ENCODE assay signal across 31 mouse cellular contexts in genomic region chr16:92779175-92779574, GRCm38 (mm10).
"Had no signal": no experiment of that assay in that cellular context is flagged by ENCODE, and none has a peak within 500 bp of the region (broad histone marks: within the 10 kb centered on the region; RNA-seq: fewer than 3 reads in every experiment).

No protein-coding gene starts in this region.

- ATAC-seq: liver, embryonic 12.5 days; liver, postnatal 0 days; lung, postnatal 0 days; midbrain, embryonic 13.5 days; midbrain, embryonic 15.5 days; midbrain, embryonic 16.5 days had no signal

- H3K27me3 ChIP-seq: limb, embryonic 13.5 days; limb, embryonic 15.5 days; liver, embryonic 12.5 days; liver, embryonic 13.5 days; liver, embryonic 15.5 days; lung, embryonic 15.5 days; midbrain, embryonic 13.5 days; midbrain, embryonic 15.5 days; neural tube, embryonic 12.5 days; neural tube, embryonic 13.5 days had no signal

- H3K36me3 ChIP-seq: limb, embryonic 10.5 days; limb, embryonic 12.5 days; limb, embryonic 13.5 days; limb, embryonic 15.5 days; liver, embryonic 13.5 days; liver, embryonic 15.5 days; lung, embryonic 15.5 days; midbrain, embryonic 10.5 days; midbrain, embryonic 12.5 days; midbrain, embryonic 13.5 days; midbrain, embryonic 15.5 days; neural tube, embryonic 12.5 days; neural tube, embryonic 13.5 days had no signal

- DNase-seq: left cerebral cortex, postnatal 4 days; liver; liver, embryonic 13.5 days; liver, postnatal 0 days; lung, adult 18-20 months; lung, adult 2 months; lung, embryonic 14.5 days; lung, postnatal 10 days; lung, postnatal 14 days; lung, postnatal 36 days; lung, postnatal 4 days; midbrain, embryonic 14.5 days had no signal

- H3K4me1 ChIP-seq: midbrain, embryonic 15.5 days; neural tube, embryonic 12.5 days; neural tube, embryonic 13.5 days had no signal

- H3K4me3 ChIP-seq: limb, embryonic 10.5 days; limb, embryonic 12.5 days; limb, embryonic 13.5 days; limb, embryonic 15.5 days; liver, embryonic 12.5 days; liver, embryonic 13.5 days; liver, embryonic 15.5 days; lung, embryonic 15.5 days; midbrain, embryonic 10.5 days; midbrain, embryonic 12.5 days; midbrain, embryonic 13.5 days; midbrain, embryonic 15.5 days; neural tube, embryonic 12.5 days; neural tube, embryonic 13.5 days had no signal

- H3K4me2 ChIP-seq: limb, embryonic 12.5 days; limb, embryonic 13.5 days; limb, embryonic 15.5 days; liver, embryonic 11.5 days; liver, embryonic 12.5 days; liver, embryonic 13.5 days; liver, embryonic 15.5 days; lung, embryonic 14.5 days; lung, embryonic 15.5 days; midbrain, embryonic 11.5 days; midbrain, embryonic 12.5 days; midbrain, embryonic 13.5 days; midbrain, embryonic 15.5 days; neural tube, embryonic 12.5 days; neural tube, embryonic 13.5 days had no signal

- H3K9me3 ChIP-seq: limb, embryonic 10.5 days; limb, embryonic 12.5 days; limb, embryonic 13.5 days; limb, embryonic 15.5 days; liver, embryonic 12.5 days; liver, embryonic 13.5 days; liver, embryonic 15.5 days; lung, embryonic 15.5 days; midbrain, embryonic 10.5 days; midbrain, embryonic 12.5 days; midbrain, embryonic 13.5 days; midbrain, embryonic 15.5 days; neural tube, embryonic 12.5 days; neural tube, embryonic 13.5 days had no signal

- H3K9ac ChIP-seq: limb, embryonic 12.5 days; limb, embryonic 13.5 days; limb, embryonic 15.5 days; liver, embryonic 12.5 days; liver, embryonic 13.5 days; liver, embryonic 14.5 days; liver, embryonic 15.5 days; liver, postnatal 0 days; lung, embryonic 14.5 days; lung, embryonic 15.5 days; midbrain, embryonic 12.5 days; midbrain, embryonic 13.5 days; midbrain, embryonic 15.5 days; neural tube, embryonic 12.5 days; neural tube, embryonic 13.5 days had no signal

- H3K27ac ChIP-seq: limb, embryonic 10.5 days; limb, embryonic 12.5 days; limb, embryonic 13.5 days; limb, embryonic 15.5 days; liver, embryonic 12.5 days; liver, embryonic 13.5 days; liver, embryonic 14.5 days; liver, embryonic 15.5 days; lung, embryonic 15.5 days; macrophage; midbrain, embryonic 10.5 days; midbrain, embryonic 12.5 days; midbrain, embryonic 13.5 days; midbrain, embryonic 15.5 days; neural tube, embryonic 12.5 days; neural tube, embryonic 13.5 days had no signal
